Mouse (Mus musculus) urinary bladder, adult 2 months (tissue): Measurements from ENCODE around the gene Ldb3. TPM values are rescaled to one million over a fixed set of nuclear protein-coding genes. Genes with fewer than 3 reads are reported as not detected.

Experiments
- DNase-seq: peaks from one replicate; pipeline ENCODE4 v3.0.0; 2022; ENCODE audit warnings: low spot score
- polyA plus RNA-seq: library from polyadenylated mRNA; depleted of rRNA; stranded (reverse); fragments of >200 nt; gene quantifications from 2 replicates; pipeline ENCODE4 v1.2.3, GENCODE M21; 2012

Gene Ldb3
- polyA plus RNA-seq, 1 experiment, result 43.3 TPM

GRCm38 (mm10) chr14:34590743-34591675, 2.5 kb upstream of the Ldb3 start:
- DNase-seq, result no peak

- no peak for DNase-seq
Measured at GRCm38 (mm10) chr14:34590017-34590570, 1.6 kb upstream of the Ldb3 start.

- DNase-seq, result no peak
Measured at GRCm38 (mm10) chr14:34589185-34589713, 767 bp upstream of the Ldb3 start.

GRCm38 (mm10) chr14:34588005-34588404, 477 bp downstream of the Ldb3 start:
- DNase-seq, result no peak

GRCm38 (mm10) chr14:34586871-34587270, 1.6 kb downstream of the Ldb3 start:
- no peak for DNase-seq

- no peak for DNase-seq
Measured at GRCm38 (mm10) chr14:34585358-34586105, 3.0 kb downstream of the Ldb3 start.

GRCm38 (mm10) chr14:34582740-34583427, 5.6 kb downstream of the Ldb3 start:
- no peak for DNase-seq

- DNase-seq, result no peak
Measured at GRCm38 (mm10) chr14:34576858-34577257, 11.6 kb downstream of the Ldb3 start.

GRCm38 (mm10) chr14:34574068-34574467, 14.4 kb downstream of the Ldb3 start:
- DNase-seq, result no peak

GRCm38 (mm10) chr14:34573348-34573913, 15.1 kb downstream of the Ldb3 start:
- no peak for DNase-seq

GRCm38 (mm10) chr14:34571610-34572387, 16.7 kb downstream of the Ldb3 start:
- no peak for DNase-seq

- DNase-seq, result no peak
Measured at GRCm38 (mm10) chr14:34570903-34571302, 17.6 kb downstream of the Ldb3 start.

- peak; percentile 59 for DNase-seq
Measured at GRCm38 (mm10) chr14:34570294-34570693, 18.2 kb downstream of the Ldb3 start.

- no peak for DNase-seq
Measured at GRCm38 (mm10) chr14:34569534-34570194, 18.8 kb downstream of the Ldb3 start.

- no peak for DNase-seq
Measured at GRCm38 (mm10) chr14:34568626-34569025, 19.9 kb downstream of the Ldb3 start.

GRCm38 (mm10) chr14:34567697-34568096, 20.8 kb downstream of the Ldb3 start:
- DNase-seq, result no peak

GRCm38 (mm10) chr14:34566530-34566929, 22.0 kb downstream of the Ldb3 start:
- no peak for DNase-seq

GRCm38 (mm10) chr14:34565711-34566110, 22.8 kb downstream of the Ldb3 start:
- DNase-seq, result no peak

- no peak for DNase-seq
Measured at GRCm38 (mm10) chr14:34564646-34565045, 23.8 kb downstream of the Ldb3 start.

- no peak for DNase-seq
Measured at GRCm38 (mm10) chr14:34562393-34562792, 26.1 kb downstream of the Ldb3 start.
